Mouse (Mus musculus): ENCODE measurements around the gene Dnajb9. TPM values are rescaled to one million over a fixed set of nuclear protein-coding genes. Genes with fewer than 3 reads are reported as not detected.
A peak's percentile ranks its signal among the peaks of the same experiment; 100 is the strongest.

The Dnajb9 gene
- total and polyA plus RNA-seq, 2 experiments from 2014 or later, result 12.3 to 34.7 TPM

DNA sequence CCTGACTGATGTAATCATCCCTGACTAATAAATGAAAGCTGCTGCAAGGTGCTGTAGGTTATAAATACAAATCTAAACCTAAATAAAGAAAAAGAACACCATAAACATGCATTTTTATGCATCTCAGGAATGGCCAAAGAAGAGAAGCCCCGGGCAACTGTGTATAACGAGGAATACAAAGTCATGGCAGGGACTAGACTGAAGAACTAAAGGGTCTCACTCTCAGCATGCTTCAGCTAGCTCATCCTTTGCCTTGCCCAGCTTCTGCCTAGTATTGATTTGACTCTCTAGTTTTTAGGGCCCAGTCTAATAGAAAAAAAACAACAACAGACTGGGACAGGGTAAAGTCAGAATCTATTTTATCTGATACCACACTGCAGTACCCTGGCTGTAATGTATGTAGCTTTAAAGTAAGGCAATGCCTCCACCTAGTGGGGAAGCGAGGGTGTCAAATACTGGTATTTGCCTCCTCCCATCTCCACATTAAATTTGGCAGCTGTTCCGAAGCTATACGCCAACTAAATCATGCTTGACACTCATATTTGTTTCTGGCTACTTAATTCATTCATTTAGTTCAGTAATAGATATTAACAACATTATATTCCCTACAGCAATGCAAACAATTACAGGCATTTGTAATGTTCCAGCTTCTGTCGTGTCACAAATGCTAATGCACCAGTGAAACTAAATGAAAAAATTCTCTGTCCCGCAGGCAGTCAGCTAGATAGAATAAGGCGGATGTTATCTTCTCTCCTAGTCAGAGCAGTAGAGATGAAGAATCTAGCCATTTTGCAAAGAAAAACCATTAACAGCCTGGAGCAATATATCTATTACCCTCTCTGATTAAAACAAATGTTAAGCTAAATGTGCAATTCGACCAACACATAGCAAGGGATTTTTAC, 28.8 kb downstream of the Dnajb9 start:
- Histone ChIP-seq H3K27ac (no peak overlapping the region), H3K36me3 (ENCODE audit: insufficient read depth, low read length) (no peaks in the 10 kb centered on the region), H3K9me3 (ENCODE audit: low read length) (no peaks in the 10 kb centered on the region), H3K4me2 (ENCODE audit: low read depth, low read length) (peak overlapping the region; percentile 40), H3K4me1 (ENCODE audit: insufficient read depth, low read length) (no peaks in the 10 kb centered on the region), H3K9ac (replicated peaks; ENCODE audit: low read length) (no peak overlapping the region), H3K4me3 (ENCODE audit: low read length) (no peak overlapping the region), H3K27me3 (ENCODE audit: insufficient read depth, low read length) (no peaks in the 10 kb centered on the region)
- DNase-seq (ENCODE audit: low spot score) (peak; percentile 91), ATAC-seq (peak; percentile 93)
- peak; percentile 88 for TF ChIP-seq CTCF (IDR thresholded peaks at IDR 0.05; ENCODE audit: low read depth)
- 34% methylated on average over 9 of the region's 9 CpGs for WGBS

DNA sequence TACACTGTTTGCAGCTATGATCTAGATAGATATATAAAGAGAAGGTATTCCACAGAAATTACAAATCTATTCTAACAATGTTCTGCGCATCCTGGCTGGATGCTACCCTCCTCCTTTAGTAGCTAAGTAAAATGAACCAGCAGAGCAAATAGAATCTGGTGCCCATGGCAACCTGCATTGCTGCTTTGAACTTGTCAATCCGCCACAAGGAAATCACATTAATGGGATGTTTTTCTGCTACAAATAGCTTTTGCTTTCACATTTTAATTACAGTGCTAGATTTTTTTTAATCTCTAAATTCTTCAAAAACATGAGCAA, 33.1 kb downstream of the Dnajb9 start:
- ATAC-seq (no peak), DNase-seq (ENCODE audit: low spot score) (peak; percentile 41)
- no peak overlapping the region for H3K4me2 ChIP-seq (ENCODE audit: low read depth, low read length)
- TF ChIP-seq CTCF (IDR thresholded peaks at IDR 0.05; ENCODE audit: low read depth), result no peak
- no peaks in the 10 kb centered on the region for H3K27me3 ChIP-seq (ENCODE audit: insufficient read depth, low read length)
- H3K9me3 ChIP-seq (ENCODE audit: low read length), result no peaks in the 10 kb centered on the region
- no peak overlapping the region for H3K27ac ChIP-seq
- H3K9ac ChIP-seq (replicated peaks; ENCODE audit: low read length), result no peak overlapping the region
- H3K36me3 ChIP-seq (ENCODE audit: insufficient read depth, low read length), result no peaks in the 10 kb centered on the region
- no peaks in the 10 kb centered on the region; the same call in 1 of the 2 replicates for H3K4me1 ChIP-seq (ENCODE audit: insufficient read depth, low read length)
- H3K4me3 ChIP-seq (ENCODE audit: low read length), result no peak overlapping the region
- 37% methylated on average over 2 of the region's 2 CpGs for WGBS

DNA sequence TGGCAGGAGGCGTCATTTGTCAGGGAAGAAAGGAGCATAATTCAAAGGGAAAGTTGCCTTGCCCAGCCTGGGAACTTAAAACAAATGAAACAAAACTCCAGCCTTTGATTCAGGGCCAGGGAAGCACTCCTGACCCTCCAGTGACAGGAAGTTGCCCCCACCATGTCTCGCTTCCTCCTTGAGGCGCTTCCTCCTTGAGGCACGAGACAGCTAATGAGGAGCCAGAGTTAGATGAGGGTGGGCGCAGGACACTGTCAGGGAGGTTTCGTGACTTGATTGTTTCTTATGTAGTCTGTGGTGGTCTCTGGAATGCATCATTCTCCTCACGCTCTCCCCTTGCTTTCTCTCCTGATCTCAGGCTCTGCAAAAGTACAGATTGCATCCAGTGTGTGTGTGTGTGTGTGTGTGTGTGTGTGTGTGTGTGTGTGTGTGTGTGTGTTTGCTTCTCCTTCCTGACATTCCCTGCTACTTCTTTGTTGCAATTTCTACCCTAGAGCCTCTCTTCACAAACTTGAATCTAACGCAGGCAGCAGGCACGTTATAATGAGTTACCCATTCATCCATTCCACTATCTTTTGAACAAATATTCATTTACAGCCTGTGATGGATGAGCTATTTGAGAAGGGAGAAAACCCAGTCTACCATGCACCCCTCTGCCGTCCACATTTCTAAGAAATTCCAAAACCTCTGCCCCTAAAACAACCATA, 33.6 kb downstream of the Dnajb9 start:
- 31% methylated on average over 10 of the region's 10 CpGs for WGBS
- no peaks in the 10 kb centered on the region for H3K36me3 ChIP-seq (ENCODE audit: insufficient read depth, low read length)
- H3K4me2 ChIP-seq (ENCODE audit: low read depth, low read length), result peak overlapping the region; percentile 45
- H3K4me3 ChIP-seq (ENCODE audit: low read length), result no peak overlapping the region
- no peak overlapping the region for H3K27ac ChIP-seq
- H3K9ac ChIP-seq (replicated peaks; ENCODE audit: low read length), result no peak overlapping the region
- ATAC-seq, result no peak
- no peaks in the 10 kb centered on the region for H3K9me3 ChIP-seq (ENCODE audit: low read length)
- no peaks in the 10 kb centered on the region; the same call in 1 of the 2 replicates for H3K4me1 ChIP-seq (ENCODE audit: insufficient read depth, low read length)
- no peaks in the 10 kb centered on the region for H3K27me3 ChIP-seq (ENCODE audit: insufficient read depth, low read length)
- TF ChIP-seq CTCF (IDR thresholded peaks at IDR 0.05; ENCODE audit: low read depth), result no peak
- no peak for DNase-seq (ENCODE audit: low spot score)

DNA sequence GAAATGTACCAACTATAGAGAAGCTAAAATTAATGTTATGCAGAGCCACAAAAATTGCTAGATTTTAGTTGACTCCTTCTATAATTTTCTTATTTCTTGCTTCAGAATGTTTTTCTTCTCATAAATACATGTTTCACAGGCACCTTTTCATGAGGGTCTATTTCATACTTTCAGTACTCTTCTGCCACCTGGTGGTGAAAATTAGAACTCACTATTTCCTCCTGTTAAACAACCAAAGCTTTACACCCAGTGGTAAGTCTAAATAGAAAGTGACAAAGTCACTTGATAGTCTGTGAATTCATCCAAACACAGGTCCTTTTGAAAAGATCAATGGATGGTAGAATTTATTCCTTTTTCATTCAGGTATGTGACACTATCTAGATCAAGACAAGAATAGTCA, 43.2 kb downstream of the Dnajb9 start:
- Histone ChIP-seq H3K9me3 (ENCODE audit: low read length) (no peaks in the 10 kb centered on the region), H3K27ac (no peak overlapping the region), H3K4me3 (ENCODE audit: low read length) (no peak overlapping the region), H3K9ac (replicated peaks; ENCODE audit: low read length) (no peak overlapping the region), H3K27me3 (ENCODE audit: insufficient read depth, low read length) (no peaks in the 10 kb centered on the region), H3K36me3 (ENCODE audit: insufficient read depth, low read length) (no peaks in the 10 kb centered on the region), H3K4me2 (ENCODE audit: low read depth, low read length) (no peak overlapping the region), H3K4me1 (ENCODE audit: insufficient read depth, low read length) (no peaks in the 10 kb centered on the region)
- ATAC-seq (0 out of 2 replicates have a peak, but pooled peaks have one; percentile 43), DNase-seq (ENCODE audit: low spot score) (peak; percentile 93)
- peak; percentile 76 for TF ChIP-seq CTCF (IDR thresholded peaks at IDR 0.05; ENCODE audit: low read depth)

DNA sequence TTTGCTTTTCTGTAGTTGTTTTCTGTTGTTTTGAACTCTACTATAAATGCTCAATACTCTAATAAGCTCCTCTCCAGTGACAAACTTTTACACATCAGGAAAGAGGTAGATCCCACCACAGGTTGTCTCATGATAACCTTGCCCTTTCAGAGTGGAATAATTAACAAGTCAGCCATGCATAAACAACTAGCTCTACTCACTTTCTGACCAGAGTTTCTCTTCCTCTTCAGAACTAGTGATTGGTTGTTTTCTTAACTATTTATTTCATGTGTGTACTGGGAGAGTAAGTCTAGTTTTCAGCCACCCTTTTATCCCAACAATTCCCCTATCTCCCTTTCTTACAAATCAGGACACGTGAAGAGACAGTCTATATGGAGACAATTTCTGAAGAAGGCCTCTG, 50.8 kb downstream of the Dnajb9 start:
- no peak overlapping the region for H3K4me2 ChIP-seq (ENCODE audit: low read depth, low read length)
- ATAC-seq, result no peak
- DNase-seq (ENCODE audit: low spot score), result no peak
- no peak overlapping the region for H3K9ac ChIP-seq (replicated peaks; ENCODE audit: low read length)
- H3K4me1 ChIP-seq (ENCODE audit: insufficient read depth, low read length), result no peaks in the 10 kb centered on the region
- no peak overlapping the region for H3K4me3 ChIP-seq (ENCODE audit: low read length)
- no peaks in the 10 kb centered on the region for H3K9me3 ChIP-seq (ENCODE audit: low read length)
- no peaks in the 10 kb centered on the region for H3K27me3 ChIP-seq (ENCODE audit: insufficient read depth, low read length)
- no peak for TF ChIP-seq CTCF (IDR thresholded peaks at IDR 0.05; ENCODE audit: low read depth)
- H3K27ac ChIP-seq, result no peak overlapping the region
- WGBS, result 77% methylated on average over 1 of the region's 1 CpGs
- H3K36me3 ChIP-seq (ENCODE audit: insufficient read depth, low read length), result no peaks in the 10 kb centered on the region

Small RNAs within 50 kb of the gene (microRNA-seq; reads per million reads assigned to microRNA genes)
- gene Mir5627, result 0 to 0.71 reads per million in 2 experiments

Other genes starting within 250 kb of the Dnajb9 start
- gene Pnpla8, start 11.0 kb upstream of the Dnajb9 start, total RNA-seq (2014; rRNA removed), result 58.8 and 62.7 TPM in 2 replicates
- 107 and 123 TPM in 2 replicates for gene Pnpla8, start 11.0 kb upstream of the Dnajb9 start, polyA plus RNA-seq (2015; fragmentation: Nextera tagmentation; extraction: Ambion mirVana)
- gene Nrcam, start 118.6 kb upstream of the Dnajb9 start, total RNA-seq (2014; rRNA removed), result 163 and 192 TPM in 2 replicates
- gene Nrcam, start 118.6 kb upstream of the Dnajb9 start, polyA plus RNA-seq (2015; fragmentation: Nextera tagmentation; extraction: Ambion mirVana), result 113 and 117 TPM in 2 replicates

Data from hindbrain, postnatal 0 days (tissue).